Mouse (Mus musculus) midbrain, embryonic 15.5 days (tissue): ENCODE data around the gene Magea8. TPM values are rescaled to one million over a fixed set of nuclear protein-coding genes. Genes with fewer than 3 reads are reported as not detected.
"Not testable (repeated sequence)": the region's sequence is repeated elsewhere in the genome, so short reads cannot be mapped to it uniquely, and the experiment has no call there.

Experiments used
- ATAC-seq: fragments of 200-750 bp; cut with Nextera tagmentation; replicated peaks from 2 replicates; pipeline ENCODE4 v1.8.0; 2017; ENCODE audit warnings: moderate TSS enrichment
- H3K27ac ChIP-seq: fragments of 300-500 bp; sonication (generic); 2 replicates; pipeline ENCODE4 v1.5.1; 2015; ENCODE audit warnings: mild to moderate bottlenecking, inconsistent platforms
- H3K27me3 ChIP-seq: fragments of 300-500 bp; sonication (generic); replicated peaks from 2 replicates; pipeline ENCODE4 v1.6.1; 2015; ENCODE audit warnings: inconsistent platforms
- H3K36me3 ChIP-seq: fragments of 300-500 bp; sonication (generic); replicated peaks from 2 replicates; pipeline ENCODE4 v1.6.1; 2015; ENCODE audit warnings: inconsistent platforms
- H3K4me1 ChIP-seq: fragments of 300-500 bp; sonication (generic); 2 replicates; pipeline ENCODE4 v1.6.1; 2015; ENCODE audit warnings: inconsistent platforms
- H3K4me2 ChIP-seq: fragments of 300-500 bp; sonication (generic); 2 replicates; pipeline ENCODE4 v1.6.1; 2015; ENCODE audit warnings: inconsistent platforms, mild to moderate bottlenecking, moderate library complexity
- H3K4me3 ChIP-seq: fragments of 300-500 bp; sonication (generic); 2 replicates; pipeline ENCODE4 v1.5.1; 2015; ENCODE audit warnings: mild to moderate bottlenecking, inconsistent platforms
- H3K9ac ChIP-seq: fragments of 300-500 bp; sonication (generic); 2 replicates; pipeline ENCODE4 v1.6.1; 2015; ENCODE audit warnings: mild to moderate bottlenecking, inconsistent platforms
- H3K9me3 ChIP-seq: fragments of 300-500 bp; sonication (generic); 2 replicates; pipeline ENCODE4 v1.6.1; 2016; ENCODE audit warnings: inconsistent platforms
- WGBS: fragments of 180-500 bp; shearing (Covaris S2); methylation state at CpG from one replicate; pipeline ENCODE4 v1.1.7; 2015; ENCODE audit warnings: mixed read lengths; 5-methylcytosine and 5-hydroxymethylcytosine counted together
- polyA plus RNA-seq: library from polyadenylated mRNA; unstranded; fragments of >200 nt; fragmentation: Nextera tagmentation; extraction: Ambion mirVana; gene quantifications from 2 replicates; pipeline ENCODE4 v1.2.1, GENCODE M21; 2015

Magea8 gene
- not detected in 2 replicates for polyA plus RNA-seq

GRCm38 (mm10) chrX:154995750-154996149, at the start of gene Magea8:
Magea8 (minus strand) TSS chrX:154995850.
- H3K27me3 ChIP-seq, H3K9ac ChIP-seq, H3K9me3 ChIP-seq, H3K4me1 ChIP-seq, H3K27ac ChIP-seq, H3K36me3 ChIP-seq, H3K4me2 ChIP-seq, ATAC-seq, H3K4me3 ChIP-seq: not testable (repeated sequence)
- WGBS, result 88% methylated on average over 11 of the region's 11 CpGs

- ATAC-seq, H3K9me3 ChIP-seq, H3K4me3 ChIP-seq, H3K27ac ChIP-seq, H3K9ac ChIP-seq, H3K4me1 ChIP-seq, H3K4me2 ChIP-seq, H3K36me3 ChIP-seq, H3K27me3 ChIP-seq: not testable (repeated sequence)
- WGBS, result 60% methylated on average over 1 of the region's 1 CpGs
Observed at GRCm38 (mm10) chrX:154949405-154949804, 46.2 kb downstream of the Magea8 start, which contains the start of gene Magea3. Magea3 (minus strand) TSS chrX:154949505.

DNA sequence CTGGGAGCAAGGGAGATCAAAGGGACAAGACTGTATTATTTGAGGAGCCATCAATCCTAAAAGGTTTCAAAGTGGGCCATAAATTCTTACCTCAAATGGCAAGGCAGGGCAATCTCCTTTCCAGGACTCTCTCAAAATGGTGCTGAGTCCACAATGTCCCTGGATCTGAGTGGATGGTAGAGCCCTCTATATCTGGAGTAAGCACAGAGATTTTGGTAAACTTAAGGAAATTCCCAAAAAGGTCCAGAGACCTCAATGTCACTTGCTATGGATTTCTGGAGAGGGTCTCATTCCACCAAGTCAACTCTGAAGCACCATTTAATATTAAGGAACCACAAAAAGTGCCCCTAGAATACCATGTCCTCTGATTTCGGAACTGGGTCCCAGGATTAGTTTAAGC, 59.8 kb downstream of the Magea8 start, which contains the start of gene Magea6:
TSS of gene Magea6 (minus strand) at position 101 of the 400 bp plus-strand sequence.
- H3K4me3 ChIP-seq, H3K27ac ChIP-seq, H3K27me3 ChIP-seq, H3K4me1 ChIP-seq, H3K9ac ChIP-seq, H3K9me3 ChIP-seq, H3K4me2 ChIP-seq, H3K36me3 ChIP-seq, ATAC-seq: not testable (repeated sequence)
- 56% methylated on average over 1 of the region's 1 CpGs for WGBS

Other genes with a start within 250 kb of the Magea8 start
- gene Cldn34b1, start 105.6 kb downstream of the Magea8 start, polyA plus RNA-seq, result not detected in 2 replicates
- gene Magea6, start 59.9 kb downstream of the Magea8 start, polyA plus RNA-seq, result not detected in 2 replicates
- gene Magea3, start 46.3 kb downstream of the Magea8 start, polyA plus RNA-seq, result not detected in 2 replicates
- not detected in 2 replicates for gene Magea5, start 67.3 kb upstream of the Magea8 start, polyA plus RNA-seq
- gene Magea1, start 93.9 kb upstream of the Magea8 start, polyA plus RNA-seq, result not detected in 2 replicates
- gene Magea2, start 97.8 kb upstream of the Magea8 start, polyA plus RNA-seq, result not detected in 2 replicates
- not detected in 2 replicates for gene Cldn34b2, start 132.6 kb upstream of the Magea8 start, polyA plus RNA-seq
- 71.5 and 74.2 TPM in 2 replicates for gene Sat1, start 220.6 kb upstream of the Magea8 start, polyA plus RNA-seq